Mouse (Mus musculus): Measurements from ENCODE around the gene Wdr20rt. TPM values are rescaled to one million over a fixed set of nuclear protein-coding genes. Genes with fewer than 3 reads are reported as not detected.
"Not testable (repeated sequence)": the region's sequence is repeated elsewhere in the genome, so short reads cannot be mapped to it uniquely, and the experiment has no call there.

Gene Wdr20rt
- not detected in 2 replicates for polyA plus RNA-seq (2015; fragmentation: Nextera tagmentation; extraction: Ambion mirVana)

DNA sequence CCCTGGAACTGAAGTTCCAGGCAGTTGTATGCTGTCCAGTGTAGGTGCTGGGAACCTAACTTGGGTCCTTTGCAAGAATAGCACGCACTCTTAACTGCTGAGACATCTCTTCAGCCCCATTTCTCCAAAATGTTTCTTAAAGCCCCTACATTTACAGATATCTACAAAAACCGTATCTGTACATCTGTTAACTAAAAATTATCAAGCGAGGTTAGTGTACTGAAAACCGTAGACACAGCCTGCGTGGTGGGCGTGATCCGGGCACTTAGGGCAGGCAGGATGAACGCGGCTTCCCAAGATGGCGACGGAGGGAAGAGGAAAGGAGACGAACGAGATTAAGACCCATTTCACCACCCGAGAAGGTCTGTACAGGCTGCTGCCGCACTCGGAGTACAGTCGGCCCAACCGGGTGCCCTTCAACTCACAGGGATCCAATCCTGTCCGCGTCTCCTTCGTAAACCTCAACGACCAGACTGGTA is at the start of gene Wdr20rt:
Wdr20rt (plus strand) TSS at position 51 of the 479 bp plus-strand sequence.
- Histone ChIP-seq H3K4me1 (ENCODE audit: control insufficient read depth, insufficient read depth, low read length) (no peaks in the 10 kb centered on the region), H3K9ac (ENCODE audit: low read length) (no peak within 1 kb of the TSS), H3K36me3 (ENCODE audit: control insufficient read depth, insufficient read depth, low read length) (no peaks in the 10 kb centered on the region), H3K27ac (ENCODE audit: low read length) (no peak within 1 kb of the TSS), H3K27me3 (ENCODE audit: control insufficient read depth, insufficient read depth, low read length) (no peaks in the 10 kb centered on the region), H3K4me3 (replicated peaks; ENCODE audit: low read length) (no peak within 1 kb of the TSS), H3K9me3 (replicated peaks; ENCODE audit: control insufficient read depth, low read length) (no peaks in the 10 kb centered on the region), H3K4me2 (ENCODE audit: low read depth, low read length) (no peak within 1 kb of the TSS)
- 91% methylated on average over 22 of the region's 22 CpGs for WGBS
- ATAC-seq (ENCODE audit: insufficient read depth, low FRiP score): no peak

DNA sequence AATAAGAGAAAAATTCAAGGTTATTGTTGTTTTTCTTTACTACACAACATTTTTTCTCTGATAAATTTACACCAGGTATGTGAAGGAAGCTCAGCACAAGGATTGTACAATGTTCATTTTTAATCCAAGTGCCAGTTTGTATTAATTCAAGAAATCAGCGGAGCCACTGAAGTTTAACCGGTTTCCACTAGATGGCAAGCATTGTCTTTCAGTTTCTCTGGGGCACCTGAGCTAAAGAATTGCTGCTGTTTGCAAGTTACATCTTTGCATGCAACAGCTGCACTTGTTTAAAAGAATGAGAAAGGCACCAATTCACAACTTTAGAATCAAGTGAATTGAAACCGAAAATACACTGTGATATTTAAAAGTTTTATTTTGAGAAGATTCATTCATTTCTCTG is 38.0 kb upstream of the Wdr20rt start:
- H3K4me3 ChIP-seq (replicated peaks; ENCODE audit: low read length): no peak overlapping the region
- no peaks in the 10 kb centered on the region for H3K9me3 ChIP-seq (replicated peaks; ENCODE audit: control insufficient read depth, low read length)
- no peaks in the 10 kb centered on the region for H3K27me3 ChIP-seq (ENCODE audit: control insufficient read depth, insufficient read depth, low read length)
- no peak for ATAC-seq (ENCODE audit: insufficient read depth, low FRiP score)
- WGBS: 51% methylated on average over 3 of the region's 3 CpGs
- no peaks in the 10 kb centered on the region for H3K36me3 ChIP-seq (ENCODE audit: control insufficient read depth, insufficient read depth, low read length)
- no peaks in the 10 kb centered on the region for H3K4me1 ChIP-seq (ENCODE audit: control insufficient read depth, insufficient read depth, low read length)
- no peak overlapping the region for H3K27ac ChIP-seq (ENCODE audit: low read length)
- H3K9ac ChIP-seq (ENCODE audit: low read length): no peak overlapping the region
- H3K4me2 ChIP-seq (ENCODE audit: low read depth, low read length): no peak overlapping the region

DNA sequence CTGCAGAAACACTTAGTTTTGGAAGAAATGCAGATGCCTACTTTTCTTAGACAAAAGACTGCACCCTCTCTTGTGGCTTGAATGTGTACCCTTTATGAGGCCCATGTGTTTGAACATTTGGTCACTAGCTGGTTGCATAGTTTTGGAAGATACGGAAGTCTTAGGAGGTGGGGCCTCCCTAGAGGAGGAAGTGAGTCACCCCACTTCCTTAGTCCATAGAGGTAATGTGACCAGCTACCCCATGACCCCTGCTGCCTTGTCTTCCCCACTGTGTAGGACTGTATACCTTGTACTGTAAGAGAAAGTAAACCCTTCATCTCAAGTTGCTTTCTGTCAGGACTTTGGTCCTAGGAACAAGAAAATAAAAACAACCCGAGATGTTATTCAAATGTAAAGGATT is 36.1 kb upstream of the Wdr20rt start:
- Histone ChIP-seq H3K27me3 (ENCODE audit: control insufficient read depth, insufficient read depth, low read length) (no peaks in the 10 kb centered on the region), H3K27ac (ENCODE audit: low read length) (no peak overlapping the region), H3K4me2 (ENCODE audit: low read depth, low read length) (no peak overlapping the region), H3K9me3 (replicated peaks; ENCODE audit: control insufficient read depth, low read length) (no peaks in the 10 kb centered on the region), H3K4me3 (replicated peaks; ENCODE audit: low read length) (no peak overlapping the region), H3K9ac (ENCODE audit: low read length) (no peak overlapping the region), H3K4me1 (ENCODE audit: control insufficient read depth, insufficient read depth, low read length) (no peaks in the 10 kb centered on the region), H3K36me3 (ENCODE audit: control insufficient read depth, insufficient read depth, low read length) (no peaks in the 10 kb centered on the region)
- ATAC-seq (ENCODE audit: insufficient read depth, low FRiP score): no peak
- WGBS: 69% methylated on average over 2 of the region's 2 CpGs

DNA sequence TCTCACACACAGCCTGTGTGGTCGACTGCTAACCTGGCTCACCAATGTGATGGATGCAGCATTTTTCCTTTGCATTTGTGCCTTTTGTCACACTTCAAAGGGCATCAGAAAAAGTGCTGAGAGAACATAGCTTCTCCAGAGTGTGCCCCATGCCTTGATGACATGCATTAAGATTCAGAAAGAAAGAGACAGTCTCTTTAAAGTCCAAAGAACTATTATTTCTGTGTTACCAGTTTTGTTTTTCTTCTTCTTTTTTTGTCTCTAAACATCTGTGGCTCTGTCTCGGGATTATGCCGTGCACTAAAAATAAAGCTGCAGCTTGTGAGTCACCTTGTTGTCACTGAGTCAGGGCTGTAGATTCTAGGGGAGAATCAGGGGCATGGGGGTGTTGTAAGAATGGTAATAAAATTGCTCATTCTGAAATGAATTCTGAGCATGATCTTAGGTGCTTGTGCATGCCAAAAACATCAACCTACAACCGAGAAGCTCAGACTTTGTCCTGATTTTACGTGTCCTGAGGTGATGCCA is 31.2 kb upstream of the Wdr20rt start:
- H3K9ac ChIP-seq (ENCODE audit: low read length): no peak overlapping the region
- H3K4me2 ChIP-seq (ENCODE audit: low read depth, low read length): no peak overlapping the region
- H3K4me3 ChIP-seq (replicated peaks; ENCODE audit: low read length): no peak overlapping the region
- no peaks in the 10 kb centered on the region for H3K27me3 ChIP-seq (ENCODE audit: control insufficient read depth, insufficient read depth, low read length)
- no peaks in the 10 kb centered on the region for H3K4me1 ChIP-seq (ENCODE audit: control insufficient read depth, insufficient read depth, low read length)
- no peaks in the 10 kb centered on the region for H3K9me3 ChIP-seq (replicated peaks; ENCODE audit: control insufficient read depth, low read length)
- ATAC-seq (ENCODE audit: insufficient read depth, low FRiP score): no peak
- no peaks in the 10 kb centered on the region for H3K36me3 ChIP-seq (ENCODE audit: control insufficient read depth, insufficient read depth, low read length)
- H3K27ac ChIP-seq (ENCODE audit: low read length): no peak overlapping the region
- WGBS: 63% methylated on average over 5 of the region's 5 CpGs

DNA sequence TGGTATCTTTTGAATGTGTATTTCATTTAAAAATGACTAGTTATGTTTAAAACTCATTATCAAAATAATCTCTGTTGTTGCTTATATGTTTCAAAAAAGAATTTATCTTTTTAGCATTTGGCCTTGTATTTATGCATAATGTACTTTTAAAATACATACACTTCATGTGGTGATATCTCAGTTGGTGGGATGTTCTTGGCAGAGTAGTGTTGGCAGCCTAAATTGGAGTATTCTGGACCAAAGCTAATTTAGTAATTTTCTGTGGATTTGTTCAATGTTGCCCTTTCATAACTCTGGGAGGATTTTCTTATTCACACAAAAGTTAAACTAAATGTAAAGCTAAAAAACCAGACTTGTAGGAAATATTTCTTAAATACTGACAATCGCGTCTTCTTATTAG is 23.5 kb upstream of the Wdr20rt start:
- Histone ChIP-seq H3K9me3 (replicated peaks; ENCODE audit: control insufficient read depth, low read length) (no peaks in the 10 kb centered on the region), H3K4me3 (replicated peaks; ENCODE audit: low read length) (no peak overlapping the region), H3K36me3 (ENCODE audit: control insufficient read depth, insufficient read depth, low read length) (no peaks in the 10 kb centered on the region), H3K9ac (ENCODE audit: low read length) (no peak overlapping the region), H3K27ac (ENCODE audit: low read length) (no peak overlapping the region), H3K4me1 (ENCODE audit: control insufficient read depth, insufficient read depth, low read length) (no peaks in the 10 kb centered on the region), H3K4me2 (ENCODE audit: low read depth, low read length) (no peak overlapping the region), H3K27me3 (ENCODE audit: control insufficient read depth, insufficient read depth, low read length) (no peaks in the 10 kb centered on the region)
- 91% methylated on average over 2 of the region's 2 CpGs for WGBS
- ATAC-seq (ENCODE audit: insufficient read depth, low FRiP score): no peak

DNA sequence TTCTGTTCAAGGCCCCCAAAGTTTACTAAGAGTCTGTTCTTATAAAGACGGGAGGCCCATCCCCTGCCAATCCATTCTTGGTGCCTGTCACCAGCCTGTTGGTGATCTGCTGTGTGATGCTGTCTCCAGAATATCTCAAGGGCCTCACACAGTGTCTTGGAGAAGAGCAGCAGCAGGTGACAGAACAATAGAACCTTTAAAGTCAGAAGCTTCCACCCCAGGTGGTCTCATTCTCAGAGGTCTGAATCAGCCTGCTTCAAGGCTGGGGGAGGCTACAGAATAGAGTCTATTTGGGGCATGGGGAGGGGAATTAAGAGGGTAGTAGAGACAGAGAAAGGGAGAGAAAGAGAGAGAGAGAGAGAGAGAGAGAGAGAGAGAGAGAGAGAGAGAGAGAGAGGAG is 18.9 kb upstream of the Wdr20rt start:
- H3K4me2 ChIP-seq (ENCODE audit: low read depth, low read length): no peak overlapping the region

DNA sequence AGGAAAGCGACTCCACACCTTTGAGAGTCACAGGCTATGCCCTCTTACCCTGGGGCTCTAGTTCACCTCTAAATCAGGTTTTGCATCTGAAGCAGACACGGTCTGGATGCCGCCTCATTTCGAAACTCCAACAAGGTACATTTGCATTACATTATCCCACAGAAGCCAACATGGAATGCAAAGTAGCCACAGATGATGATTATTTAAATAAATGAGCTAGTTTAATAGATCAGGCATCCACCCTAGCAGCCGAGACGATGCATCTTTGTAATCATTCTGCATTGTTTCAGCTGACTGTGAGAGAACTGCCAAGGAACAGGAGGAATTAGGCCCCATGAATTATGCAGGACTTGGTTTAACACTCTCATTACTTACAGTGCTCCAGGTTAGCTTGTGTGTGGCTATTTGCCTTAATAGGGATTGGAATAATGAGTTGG is 8.9 kb upstream of the Wdr20rt start:
- ATAC-seq (ENCODE audit: insufficient read depth, low FRiP score): no peak
- Histone ChIP-seq H3K9me3 (replicated peaks; ENCODE audit: control insufficient read depth, low read length) (no peaks in the 10 kb centered on the region), H3K4me2 (ENCODE audit: low read depth, low read length) (no peak overlapping the region), H3K4me1 (ENCODE audit: control insufficient read depth, insufficient read depth, low read length) (no peaks in the 10 kb centered on the region), H3K27me3 (ENCODE audit: control insufficient read depth, insufficient read depth, low read length) (no peaks in the 10 kb centered on the region), H3K36me3 (ENCODE audit: control insufficient read depth, insufficient read depth, low read length) (no peaks in the 10 kb centered on the region), H3K4me3 (replicated peaks; ENCODE audit: low read length) (no peak overlapping the region), H3K9ac (ENCODE audit: low read length) (no peak overlapping the region), H3K27ac (ENCODE audit: low read length) (no peak overlapping the region)
- WGBS: 76% methylated on average over 6 of the region's 6 CpGs

More for the DNA sequence above, 18.9 kb upstream of the Wdr20rt start:
- Histone ChIP-seq H3K36me3 (ENCODE audit: control insufficient read depth, insufficient read depth, low read length) (no peaks in the 10 kb centered on the region), H3K4me1 (ENCODE audit: control insufficient read depth, insufficient read depth, low read length) (no peaks in the 10 kb centered on the region), H3K9me3 (replicated peaks; ENCODE audit: control insufficient read depth, low read length) (no peaks in the 10 kb centered on the region), H3K27ac (ENCODE audit: low read length) (no peak overlapping the region), H3K4me3 (replicated peaks; ENCODE audit: low read length) (no peak overlapping the region), H3K9ac (ENCODE audit: low read length) (no peak overlapping the region), H3K27me3 (ENCODE audit: control insufficient read depth, insufficient read depth, low read length) (no peaks in the 10 kb centered on the region)
- 44% methylated on average over 1 of the region's 1 CpGs for WGBS
- no peak for ATAC-seq (ENCODE audit: insufficient read depth, low FRiP score)

DNA sequence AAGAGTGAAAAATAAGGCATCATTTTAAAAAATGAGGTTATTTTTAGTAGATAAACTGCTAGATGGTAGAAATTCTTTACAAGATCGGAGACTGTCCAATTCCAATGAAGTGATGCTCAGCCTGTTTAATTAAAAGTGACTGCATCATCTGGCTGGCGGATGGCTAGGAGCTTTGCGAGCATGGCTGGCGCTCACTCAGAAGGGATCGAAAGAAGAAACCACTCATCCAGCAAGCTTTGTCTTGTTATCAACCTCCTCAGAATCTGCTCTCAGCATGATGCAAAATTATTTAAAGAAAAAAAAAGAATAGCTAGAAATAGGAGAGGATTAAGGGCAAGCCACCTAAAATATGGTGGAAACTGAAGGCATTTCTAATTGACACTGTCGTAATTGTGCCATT is 3.3 kb downstream of the Wdr20rt start:
- Histone ChIP-seq H3K9me3 (replicated peaks; ENCODE audit: control insufficient read depth, low read length) (no peaks in the 10 kb centered on the region), H3K4me3 (replicated peaks; ENCODE audit: low read length) (no peak overlapping the region), H3K36me3 (ENCODE audit: control insufficient read depth, insufficient read depth, low read length) (no peaks in the 10 kb centered on the region), H3K27me3 (ENCODE audit: control insufficient read depth, insufficient read depth, low read length) (no peaks in the 10 kb centered on the region), H3K9ac (ENCODE audit: low read length) (no peak overlapping the region), H3K4me2 (ENCODE audit: low read depth, low read length) (no peak overlapping the region), H3K4me1 (ENCODE audit: control insufficient read depth, insufficient read depth, low read length) (no peaks in the 10 kb centered on the region), H3K27ac (ENCODE audit: low read length) (no peak overlapping the region)
- ATAC-seq (ENCODE audit: insufficient read depth, low FRiP score): no peak
- WGBS: 82% methylated on average over 6 of the region's 6 CpGs

DNA sequence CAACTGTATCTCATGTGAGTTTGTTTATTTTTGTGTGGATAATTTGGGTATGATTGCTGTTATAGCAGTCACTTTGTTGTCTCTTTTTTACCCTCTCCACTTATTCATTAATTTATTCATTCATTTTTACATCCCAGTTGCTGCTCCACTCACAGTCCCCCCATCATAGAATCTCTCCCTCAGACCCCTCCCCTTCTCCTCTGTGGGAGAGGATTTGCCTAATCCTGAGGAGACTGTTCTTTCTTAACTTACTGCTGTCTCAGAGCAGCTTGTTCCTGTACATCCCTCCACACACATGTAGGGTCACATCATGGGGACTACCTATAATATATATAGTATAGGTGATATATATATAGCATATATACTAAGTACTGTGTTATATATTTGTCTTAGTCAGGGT is 3.7 kb downstream of the Wdr20rt start:
- Histone ChIP-seq H3K4me1 (ENCODE audit: control insufficient read depth, insufficient read depth, low read length) (no peaks in the 10 kb centered on the region), H3K27me3 (ENCODE audit: control insufficient read depth, insufficient read depth, low read length) (no peaks in the 10 kb centered on the region), H3K4me2 (ENCODE audit: low read depth, low read length) (no peak overlapping the region), H3K4me3 (replicated peaks; ENCODE audit: low read length) (no peak overlapping the region), H3K27ac (ENCODE audit: low read length) (no peak overlapping the region), H3K9ac (ENCODE audit: low read length) (no peak overlapping the region), H3K9me3 (replicated peaks; ENCODE audit: control insufficient read depth, low read length) (no peaks in the 10 kb centered on the region), H3K36me3 (ENCODE audit: control insufficient read depth, insufficient read depth, low read length) (no peaks in the 10 kb centered on the region)
- no peak for ATAC-seq (ENCODE audit: insufficient read depth, low FRiP score)

DNA sequence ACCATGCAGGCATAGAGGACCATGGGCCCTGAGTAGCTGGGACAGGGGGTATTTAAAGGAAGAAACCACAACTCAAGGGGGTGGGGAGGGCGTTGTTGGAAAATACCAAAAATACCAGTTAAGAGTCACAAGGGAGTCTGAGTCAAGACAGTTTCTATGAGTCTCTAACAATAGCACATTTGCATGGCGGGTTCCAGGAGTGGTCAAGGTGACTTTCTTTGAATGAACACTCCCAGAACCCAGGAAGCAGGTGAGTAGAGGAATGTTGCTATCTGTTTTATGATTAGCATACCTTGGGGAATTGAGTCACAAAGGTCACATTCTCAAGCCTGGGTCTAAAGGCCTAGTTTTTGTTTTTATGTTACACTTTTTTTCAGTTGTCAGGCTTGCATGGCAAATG is 7.5 kb downstream of the Wdr20rt start:
- not testable (repeated sequence) for H3K36me3 ChIP-seq (ENCODE audit: control insufficient read depth, insufficient read depth, low read length); ATAC-seq (ENCODE audit: insufficient read depth, low FRiP score); H3K27ac ChIP-seq (ENCODE audit: low read length); H3K27me3 ChIP-seq (ENCODE audit: control insufficient read depth, insufficient read depth, low read length); H3K9me3 ChIP-seq (replicated peaks; ENCODE audit: control insufficient read depth, low read length); H3K4me2 ChIP-seq (ENCODE audit: low read depth, low read length); H3K4me1 ChIP-seq (ENCODE audit: control insufficient read depth, insufficient read depth, low read length); H3K4me3 ChIP-seq (replicated peaks; ENCODE audit: low read length); H3K9ac ChIP-seq (ENCODE audit: low read length)
- 68% methylated on average over 2 of the region's 2 CpGs for WGBS
